In genomic region chr11:67588196-67588827, GRCm38 (mm10) we compare ENCODE assay signal across 8 mouse cellular contexts.
A peak's percentile ranks its signal among the peaks of the same experiment; 100 is the strongest.
DNase-seq lines count a peak whose midpoint lies in the region; ATAC-seq and TF ChIP-seq lines count a peak whose summit lies in the region.

No protein-coding gene starts in this region.

- WGBS in heart, embryonic 16.5 days: 72% methylated on average over 8 of the region's 8 CpGs
- 83% methylated on average over 8 of the region's 8 CpGs for WGBS in midbrain, embryonic 13.5 days
- 76% methylated on average over 8 of the region's 8 CpGs for WGBS in midbrain, embryonic 14.5 days
- 68% methylated on average over 8 of the region's 8 CpGs for WGBS in embryonic facial prominence, embryonic 15.5 days

- no peak for TF ChIP-seq POLR2A in myocyte (IDR thresholded peaks at IDR 0.05; ENCODE audit: insufficient read length, low read depth)

- H3K4me1 ChIP-seq in heart, embryonic 16.5 days (ENCODE audit: control insufficient read depth, insufficient read depth, low read length): peaks cover 5% of the 10 kb centered on the region
- H3K4me1 ChIP-seq in midbrain, embryonic 13.5 days (replicated peaks): peaks cover 13% of the 10 kb centered on the region; the same call in 1 of the 2 replicates
- peaks cover 3% of the 10 kb centered on the region for H3K4me1 ChIP-seq in midbrain, embryonic 14.5 days (ENCODE audit: control insufficient read depth, insufficient read depth, low read length)
- peaks cover 18% of the 10 kb centered on the region for H3K4me1 ChIP-seq in embryonic facial prominence, embryonic 15.5 days

- H3K36me3 ChIP-seq in heart, embryonic 16.5 days (ENCODE audit: control insufficient read depth, insufficient read depth): no peaks in the 10 kb centered on the region
- no peaks in the 10 kb centered on the region for H3K36me3 ChIP-seq in midbrain, embryonic 13.5 days
- no peaks in the 10 kb centered on the region for H3K36me3 ChIP-seq in midbrain, embryonic 14.5 days (ENCODE audit: control insufficient read depth, insufficient read depth, low read length)
- no peaks in the 10 kb centered on the region for H3K36me3 ChIP-seq in embryonic facial prominence, embryonic 15.5 days
- no peaks in the 10 kb centered on the region for H3K36me3 ChIP-seq in myocyte (ENCODE audit: control insufficient read depth, insufficient read depth)

- H3K9ac ChIP-seq in heart, embryonic 16.5 days (ENCODE audit: low read length): no peak overlapping the region
- no peak overlapping the region for H3K9ac ChIP-seq in midbrain, embryonic 13.5 days (replicated peaks)
- H3K9ac ChIP-seq in midbrain, embryonic 14.5 days (replicated peaks; ENCODE audit: low read length): no peak overlapping the region
- no peak overlapping the region for H3K9ac ChIP-seq in embryonic facial prominence, embryonic 15.5 days

- H3K79me2 ChIP-seq in myocyte (ENCODE audit: control insufficient read depth, insufficient read depth): no peaks in the 10 kb centered on the region

- DNase-seq in heart, postnatal 36 days: no peak
- no peak for DNase-seq in midbrain, embryonic 14.5 days
- DNase-seq in cerebellum, adult 18-20 months: no peak

- H3K27ac ChIP-seq in heart, embryonic 16.5 days (ENCODE audit: low read length): peak overlapping the region; percentile 48; the same call in 1 of the 2 replicates
- peak overlapping the region; percentile 9; the same call in 1 of the 2 replicates for H3K27ac ChIP-seq in midbrain, embryonic 13.5 days
- no peak overlapping the region for H3K27ac ChIP-seq in midbrain, embryonic 14.5 days (replicated peaks; ENCODE audit: low read depth, low read length)
- H3K27ac ChIP-seq in embryonic facial prominence, embryonic 15.5 days (replicated peaks): peak overlapping the region; percentile 17; the same call in 1 of the 2 replicates

- no peak for ATAC-seq in heart, embryonic 16.5 days (replicated peaks; ENCODE audit: extremely low read depth, insufficient read depth, low FRiP score)
- no peak for ATAC-seq in midbrain, embryonic 13.5 days
- no peak for ATAC-seq in midbrain, embryonic 14.5 days (ENCODE audit: low FRiP score, low TSS enrichment)
- ATAC-seq in embryonic facial prominence, embryonic 15.5 days (ENCODE audit: insufficient number of reproducible peaks, low FRiP score, low TSS enrichment, low read depth): no peak
- ATAC-seq in cerebellum, adult (ENCODE audit: insufficient number of reproducible peaks, low FRiP score, low TSS enrichment): no peak

- H3K9me3 ChIP-seq in heart, embryonic 16.5 days (replicated peaks; ENCODE audit: control insufficient read depth, low read length): no peaks in the 10 kb centered on the region
- H3K9me3 ChIP-seq in midbrain, embryonic 13.5 days: no peaks in the 10 kb centered on the region
- H3K9me3 ChIP-seq in midbrain, embryonic 14.5 days (ENCODE audit: control insufficient read depth, low read length): no peaks in the 10 kb centered on the region
- H3K9me3 ChIP-seq in embryonic facial prominence, embryonic 15.5 days (replicated peaks): no peaks in the 10 kb centered on the region

- no peak overlapping the region for H3K4me3 ChIP-seq in heart, embryonic 16.5 days (ENCODE audit: low read length)
- H3K4me3 ChIP-seq in midbrain, embryonic 13.5 days (replicated peaks): no peak overlapping the region
- H3K4me3 ChIP-seq in midbrain, embryonic 14.5 days (replicated peaks; ENCODE audit: low read depth, low read length): no peak overlapping the region
- H3K4me3 ChIP-seq in embryonic facial prominence, embryonic 15.5 days (replicated peaks): no peak overlapping the region
- H3K4me3 ChIP-seq in myocyte: no peak overlapping the region

- no peaks in the 10 kb centered on the region for H3K27me3 ChIP-seq in heart, embryonic 16.5 days (ENCODE audit: control insufficient read depth, insufficient read depth, low read length)
- H3K27me3 ChIP-seq in midbrain, embryonic 13.5 days: no peaks in the 10 kb centered on the region
- H3K27me3 ChIP-seq in midbrain, embryonic 14.5 days (ENCODE audit: control insufficient read depth, insufficient read depth, low read length): no peaks in the 10 kb centered on the region
- H3K27me3 ChIP-seq in embryonic facial prominence, embryonic 15.5 days: no peaks in the 10 kb centered on the region
- H3K27me3 ChIP-seq in myocyte (ENCODE audit: control insufficient read depth, insufficient read depth, insufficient read length): no peaks in the 10 kb centered on the region

- intact Hi-C loops in heart, postnatal 36 days (cut with DNase I): no loop called here

- H3ac ChIP-seq in myocyte (ENCODE audit: control insufficient read depth, insufficient read length): no peak overlapping the region

- peak overlapping the region; percentile 3; the same call in 1 of the 2 replicates for H3K4me2 ChIP-seq in heart, embryonic 16.5 days (ENCODE audit: low read depth, low read length)
- no peak overlapping the region for H3K4me2 ChIP-seq in midbrain, embryonic 13.5 days (replicated peaks)
- H3K4me2 ChIP-seq in midbrain, embryonic 14.5 days (ENCODE audit: low read length): no peak overlapping the region
- no peak overlapping the region for H3K4me2 ChIP-seq in embryonic facial prominence, embryonic 15.5 days (replicated peaks)
- peak overlapping the region; percentile 57 for H3K4me2 ChIP-seq in myocyte (ENCODE audit: low read depth)

TF ChIP-seq in myocyte, 11 proteins besides CTCF, POLR2A, EP300 and RAD21:
- TF ChIP-seq MAX (IDR thresholded peaks at IDR 0.05; ENCODE audit: low read depth) (no peak), E2F4 (IDR thresholded peaks at IDR 0.05; ENCODE audit: insufficient read depth) (no peak), TCF12 (IDR thresholded peaks at IDR 0.05; ENCODE audit: insufficient read depth, poor library complexity, severe bottlenecking) (no peak), REST (IDR thresholded peaks at IDR 0.05; ENCODE audit: insufficient read depth, insufficient read length) (no peak), POLR2AphosphoS2 (IDR thresholded peaks at IDR 0.05; ENCODE audit: insufficient read length, low read depth) (no peak), MYOD1 (IDR thresholded peaks at IDR 0.05; ENCODE audit: control insufficient read depth in 1 of 3, insufficient read length in 2 of 3, low read depth in 2 of 3) (no peak), SRF (IDR thresholded peaks at IDR 0.05; ENCODE audit: control insufficient read depth, insufficient read length, low read depth) (no peak), MYOG (IDR thresholded peaks at IDR 0.05; ENCODE audit: control insufficient read depth in 1 of 3, insufficient read depth in 1 of 3, insufficient read length in 2 of 3, low read depth in 2 of 3) (no peak), TCF3 (IDR thresholded peaks at IDR 0.05; ENCODE audit: insufficient read length, low read depth) (no peak), CEBPB (IDR thresholded peaks at IDR 0.05; ENCODE audit: insufficient read depth, poor library complexity, severe bottlenecking) (no peak), USF1 (IDR thresholded peaks at IDR 0.05; ENCODE audit: low read depth) (no peak)

Comparison
In these comparisons a context has a peak if more than half of its experiments do, and no peak if none do; other contexts are left out.
1. H3K4me2 ChIP-seq: peak in heart, embryonic 16.5 days (single experiment) and myocyte (single experiment); none in midbrain, embryonic 13.5 days (single experiment), midbrain, embryonic 14.5 days (single experiment) and embryonic facial prominence, embryonic 15.5 days (single experiment).